Mouse (Mus musculus): ENCODE data around the gene Kif5a. TPM values are rescaled to one million over a fixed set of nuclear protein-coding genes. Genes with fewer than 3 reads are reported as not detected.

The Kif5a gene
- total RNA-seq, 2 experiments from 2014 or later: 978 to 1,176 TPM

DNA sequence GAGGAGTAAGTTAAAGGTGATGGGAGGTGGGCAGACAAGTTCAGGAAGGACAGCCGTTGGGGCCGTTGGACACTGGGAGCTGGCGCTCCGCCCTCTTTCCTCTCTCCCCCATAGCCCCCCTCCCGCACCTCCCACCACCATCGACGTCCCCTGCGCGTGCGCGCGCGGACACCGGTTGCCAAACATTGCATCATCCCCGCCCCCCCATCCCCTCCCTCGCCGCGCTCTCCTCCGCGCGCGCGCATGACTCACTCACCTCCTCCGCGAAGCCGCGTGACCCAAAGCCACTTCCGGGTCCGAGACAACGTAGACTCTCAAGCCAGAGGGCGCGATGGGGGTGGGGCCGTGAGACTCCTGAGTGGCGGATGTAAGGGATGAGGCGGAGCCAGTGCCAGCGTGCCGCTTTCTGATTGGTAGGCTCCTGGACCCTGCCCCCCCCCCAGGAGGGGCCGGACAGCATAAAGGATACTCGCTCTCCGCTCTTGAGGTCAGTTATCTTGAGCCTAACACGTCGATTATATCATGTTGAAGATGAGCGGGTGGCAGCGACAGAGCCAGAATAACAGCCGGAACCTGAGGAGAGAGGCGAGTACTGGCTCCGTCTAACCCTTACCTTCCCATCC is 27.3 kb upstream of the Kif5a start:
- peak; percentile 99 for DNase-seq (ENCODE audit: low spot score in 2 of 2)
- intact Hi-C loops (cut with DNase I): loop anchor here (1.0 kb wide), 1 partner anchor 21 kb away; the partner anchor contains the start of gene Mars

DNA sequence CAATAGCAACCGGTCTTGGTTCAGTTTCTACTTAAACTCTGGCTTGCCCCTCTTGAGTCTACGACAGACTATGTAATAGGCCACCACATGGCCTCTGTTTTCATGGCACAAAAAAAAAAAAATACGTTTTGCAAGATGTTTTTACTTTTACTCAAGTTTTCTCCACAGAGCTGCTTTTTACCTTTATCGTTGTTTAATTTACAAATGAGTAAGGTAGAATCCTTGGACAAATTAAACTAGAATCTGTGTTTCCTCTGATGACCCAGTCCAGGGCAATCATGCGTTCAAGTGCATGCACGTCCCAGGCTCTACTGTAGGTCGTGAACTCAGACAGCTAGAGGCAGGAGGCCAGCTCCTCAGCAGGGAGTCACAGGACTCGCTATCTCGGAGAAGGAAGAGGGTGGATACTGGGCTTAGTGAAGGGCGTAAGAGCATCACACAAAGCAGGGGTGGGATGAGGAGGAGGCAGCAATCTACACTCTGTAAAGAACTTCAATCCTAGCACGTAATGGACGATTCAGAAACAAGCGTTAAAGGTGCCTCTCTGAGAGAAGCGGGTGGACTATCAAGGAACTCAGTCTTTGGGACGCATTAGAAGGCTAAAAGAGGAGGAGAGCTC is 26.5 kb upstream of the Kif5a start:
- peak; percentile 48 to 49 for DNase-seq (ENCODE audit: low spot score in 2 of 2)
- intact Hi-C loops (cut with DNase I): loop anchor here (1.0 to 2.0 kb wide), 2 partner anchors 22 to 23 kb away; partner anchors contain the start of genes Dctn2 and Mars

DNA sequence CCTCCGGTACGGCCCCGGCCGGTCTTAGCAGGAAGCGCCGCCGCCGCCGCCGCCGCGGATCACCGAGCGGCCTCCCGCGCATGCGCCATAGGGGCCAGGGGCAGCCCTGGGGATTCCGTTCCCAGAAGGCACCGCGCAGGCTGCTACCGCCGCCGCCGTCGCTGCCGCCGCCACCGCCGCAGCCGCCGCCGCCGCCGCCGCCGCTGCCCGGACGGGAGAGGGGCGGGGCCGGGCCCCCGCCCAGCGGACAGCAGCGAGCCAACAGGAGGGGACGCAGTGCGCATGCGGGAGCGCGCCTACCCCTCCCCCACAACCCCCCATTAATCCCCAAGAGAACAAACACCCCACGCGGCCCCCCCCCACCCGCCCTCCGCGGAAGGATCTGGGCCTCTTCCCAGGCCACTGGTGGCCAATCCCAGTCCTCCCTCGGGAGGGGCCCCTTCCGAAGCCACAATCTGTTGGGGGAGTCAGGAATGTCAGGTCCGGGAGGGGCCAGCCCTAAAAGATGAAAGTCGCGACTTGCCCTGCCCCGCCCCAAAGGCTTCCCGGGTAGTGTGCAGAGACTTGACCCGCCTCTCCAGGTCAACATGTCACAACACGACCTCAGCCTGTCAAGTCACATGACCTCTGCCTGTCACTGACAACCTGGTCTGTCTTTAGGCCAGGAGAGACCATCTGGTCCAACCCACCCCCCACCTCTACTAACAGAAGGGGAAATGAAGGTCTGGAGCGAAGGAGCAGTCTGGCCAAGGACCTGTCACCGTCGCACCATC is 25.8 kb upstream of the Kif5a start, which contains the start of gene Mbd6:
Gene Mbd6 (minus strand): TSS at position 219 of the 773 bp plus-strand sequence.
- intact Hi-C loops (cut with DNase I): loop anchor here (2.0 kb wide), 1 partner anchor 22 kb away; the partner anchor contains the start of gene Dctn2
- DNase-seq (ENCODE audit: low spot score in 2 of 2): peak; percentile 88 to 90

DNA sequence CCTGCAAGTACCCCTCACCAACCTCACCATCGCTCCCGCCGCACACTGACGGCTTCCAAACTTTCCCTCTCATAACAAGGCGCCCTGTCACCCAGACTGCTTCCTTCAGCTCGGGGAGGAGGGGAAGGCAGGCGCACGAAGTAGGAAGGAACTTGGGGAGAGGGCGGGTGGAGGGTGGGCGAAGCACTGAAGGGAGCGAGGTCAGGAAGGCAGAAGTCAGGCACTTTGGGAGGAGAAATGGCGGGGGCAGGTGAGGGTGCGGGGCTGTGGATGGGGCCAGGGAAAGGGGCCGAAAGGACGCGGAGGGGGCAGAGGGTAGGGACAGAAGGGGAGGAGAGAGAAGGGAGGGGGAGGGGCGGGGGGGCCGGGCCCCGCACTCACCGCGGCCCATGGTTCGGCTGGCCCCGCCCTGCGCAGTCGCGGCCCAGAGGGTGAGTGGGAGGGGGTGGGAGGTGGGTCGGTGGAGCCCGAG is 25.2 kb upstream of the Kif5a start:
- intact Hi-C loops (cut with DNase I): loop anchor here (2.0 kb wide), 1 partner anchor 22 kb away; the partner anchor contains the start of gene Dctn2
- no peak for DNase-seq (ENCODE audit: low spot score in 2 of 2)

GRCm38 (mm10) chr10:127287936-127288293 is 24.8 kb upstream of the Kif5a start:
- intact Hi-C loops (cut with DNase I): loop anchor here (2.0 kb wide), 1 partner anchor 21 kb away; the partner anchor contains the start of gene Dctn2

DNA sequence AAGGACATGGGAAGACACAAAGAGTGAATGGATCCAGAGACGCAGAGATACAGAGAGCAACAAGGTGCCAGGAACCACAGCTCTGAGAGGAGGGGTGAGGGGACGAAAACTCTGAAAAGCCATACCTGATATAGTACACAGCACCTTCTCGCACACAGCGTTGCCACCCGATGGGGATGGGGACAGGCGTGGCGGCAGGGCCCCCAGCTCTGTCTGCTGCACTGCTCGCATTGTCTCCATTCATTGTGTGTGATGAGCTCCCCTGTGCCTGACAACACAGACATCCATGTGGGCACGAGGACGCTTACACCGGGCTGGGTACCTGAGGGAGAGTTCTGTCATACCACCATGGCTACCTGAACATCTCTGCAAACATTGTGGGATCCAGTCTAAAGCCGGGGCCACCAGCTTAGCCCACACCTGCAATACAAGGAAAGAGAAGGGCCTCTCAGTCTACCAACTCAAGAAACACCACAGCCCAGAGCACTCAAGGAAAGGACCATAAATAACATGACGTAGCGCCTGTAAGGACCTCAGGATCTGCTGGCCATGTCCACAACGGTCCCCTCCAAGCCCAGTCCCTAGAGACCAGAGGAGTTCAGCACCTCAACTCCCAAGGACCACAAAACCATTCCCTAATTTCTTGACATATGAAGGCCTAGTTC is 24.3 kb upstream of the Kif5a start:
- intact Hi-C loops (cut with DNase I): no loop called here

More at GRCm38 (mm10) chr10:127287936-127288293, 24.8 kb upstream of the Kif5a start:
- DNase-seq (ENCODE audit: low spot score in 2 of 2): no peak

DNA sequence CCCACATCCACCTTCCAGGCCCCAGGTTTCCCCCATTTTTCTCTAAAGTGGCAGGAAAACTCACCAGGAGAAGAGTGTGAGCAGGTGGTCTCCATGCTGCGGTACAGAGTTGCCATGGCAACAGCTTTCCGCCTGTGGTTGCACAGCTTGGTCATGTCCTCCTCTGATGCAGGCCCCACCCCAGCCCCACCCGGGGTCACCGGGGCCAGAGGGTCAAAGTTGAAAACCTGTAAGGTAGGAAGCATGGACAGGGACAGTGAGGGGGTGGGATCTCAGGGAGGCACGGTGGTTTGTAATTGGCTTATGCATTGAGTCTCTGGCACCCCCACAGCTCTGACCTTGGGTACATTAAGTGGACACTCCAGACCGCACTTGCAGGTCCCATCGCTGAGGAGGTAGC is 23.6 kb upstream of the Kif5a start:
- intact Hi-C loops (cut with DNase I): no loop called here
- DNase-seq (ENCODE audit: low spot score in 2 of 2): no peak

More for the DNA sequence above, 24.3 kb upstream of the Kif5a start:
- DNase-seq (ENCODE audit: low spot score in 2 of 2): no peak

DNA sequence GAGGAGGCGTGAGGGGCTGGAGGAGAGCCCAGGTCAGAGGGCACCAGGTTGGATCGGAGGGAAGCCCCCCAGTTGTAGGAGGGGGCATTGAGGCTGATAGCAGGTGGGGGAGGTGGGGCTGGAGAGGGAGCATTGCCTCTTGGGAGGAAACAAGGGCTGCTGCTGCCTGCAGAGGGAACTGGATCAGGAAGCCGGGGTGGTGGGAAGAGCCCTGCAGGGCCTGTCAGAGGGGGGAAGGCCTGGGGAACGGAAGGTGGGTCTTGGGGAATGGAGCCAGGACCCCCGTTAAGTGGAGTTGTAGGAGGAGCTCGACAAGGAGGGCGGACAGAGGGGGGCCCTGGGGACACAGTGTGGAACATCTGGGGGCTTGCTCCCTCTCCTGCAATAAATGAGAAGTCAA is 23.0 kb upstream of the Kif5a start:
- intact Hi-C loops (cut with DNase I): no loop called here
- DNase-seq (ENCODE audit: low spot score in 2 of 2): no peak

- DNase-seq (ENCODE audit: low spot score in 2 of 2): no peak
- intact Hi-C loops (cut with DNase I): no loop called here
Observed at GRCm38 (mm10) chr10:127285644-127286043, 22.5 kb upstream of the Kif5a start.

DNA sequence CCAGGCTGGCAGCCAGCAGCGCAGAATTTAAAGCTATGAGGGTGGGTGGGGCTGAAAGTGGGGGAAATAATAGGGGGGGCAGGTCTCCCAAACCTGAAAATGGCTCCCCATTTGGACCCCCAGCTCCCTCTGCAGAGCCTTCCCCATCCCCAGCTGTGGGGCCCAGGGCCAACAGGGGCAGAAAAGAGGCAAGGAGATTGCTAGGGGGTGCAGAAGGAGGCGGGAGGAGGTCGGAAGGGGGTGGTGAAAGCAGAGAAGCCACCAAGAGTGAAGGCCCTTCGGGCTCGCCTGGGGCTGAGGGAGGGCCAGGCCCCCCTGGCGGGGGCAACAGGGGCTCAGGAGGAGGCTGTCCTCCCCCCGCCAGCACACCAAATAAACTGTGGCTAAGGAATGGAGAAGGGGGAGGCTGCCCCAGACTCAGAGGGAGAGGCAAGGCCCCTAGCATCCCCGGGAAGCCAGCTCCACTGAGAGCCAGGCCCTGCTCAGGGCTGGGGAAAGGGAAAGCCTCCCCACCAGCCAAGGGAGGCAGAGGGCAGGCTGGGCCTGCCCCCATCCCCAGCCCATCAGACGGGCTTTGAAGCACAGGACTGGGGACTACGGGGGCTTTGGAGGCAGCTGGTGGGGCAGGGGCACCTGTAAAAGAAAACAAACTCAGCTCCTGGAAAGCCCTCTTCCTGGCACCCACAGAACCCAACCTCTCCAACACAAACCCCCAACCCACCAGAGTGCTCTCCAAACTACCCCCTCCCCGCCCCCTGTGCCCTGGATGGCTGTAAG is 21.8 kb upstream of the Kif5a start:
- intact Hi-C loops (cut with DNase I): no loop called here
- no peak for DNase-seq (ENCODE audit: low spot score in 2 of 2)

- no peak for DNase-seq (ENCODE audit: low spot score in 2 of 2)
- intact Hi-C loops (cut with DNase I): no loop called here
Observed at GRCm38 (mm10) chr10:127284105-127284622, 21.0 kb upstream of the Kif5a start.

- no peak for DNase-seq (ENCODE audit: low spot score in 2 of 2)
- intact Hi-C loops (cut with DNase I): no loop called here
Observed at GRCm38 (mm10) chr10:127282620-127283215, 19.6 kb upstream of the Kif5a start.

- intact Hi-C loops (cut with DNase I): no loop called here
- no peak for DNase-seq (ENCODE audit: low spot score in 2 of 2)
Observed at GRCm38 (mm10) chr10:127281316-127281715, 18.2 kb upstream of the Kif5a start.

DNA sequence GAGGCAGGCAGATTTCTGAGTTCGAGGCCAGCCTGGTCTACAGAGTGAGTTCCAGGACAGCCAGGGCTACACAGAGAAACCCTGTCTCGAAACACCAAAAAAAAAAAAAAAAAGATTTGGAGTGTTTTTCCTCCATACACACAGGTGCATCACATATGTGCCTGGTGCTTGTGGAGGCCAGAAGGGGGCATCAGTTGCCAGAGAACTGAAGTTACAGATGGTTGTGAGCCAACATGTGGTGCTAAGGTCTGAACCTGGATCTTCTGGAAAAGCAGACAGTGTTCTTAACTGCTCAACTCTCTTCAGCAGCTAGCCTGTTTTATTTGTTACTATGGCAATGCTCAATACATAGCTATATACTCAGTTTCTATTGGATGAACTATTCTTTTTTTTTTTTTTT is 16.6 kb upstream of the Kif5a start:
- intact Hi-C loops (cut with DNase I): no loop called here
- no peak for DNase-seq (ENCODE audit: low spot score in 2 of 2)

- no peak for DNase-seq (ENCODE audit: low spot score in 2 of 2)
- intact Hi-C loops (cut with DNase I): no loop called here
Observed at GRCm38 (mm10) chr10:127274261-127275022, 11.3 kb upstream of the Kif5a start.

- intact Hi-C loops (cut with DNase I): no loop called here
- DNase-seq (ENCODE audit: low spot score in 2 of 2): no peak
Observed at GRCm38 (mm10) chr10:127272371-127272770, 9.2 kb upstream of the Kif5a start.

GRCm38 (mm10) chr10:127269884-127270283 is 6.7 kb upstream of the Kif5a start:
- intact Hi-C loops (cut with DNase I): no loop called here
- no peak for DNase-seq (ENCODE audit: low spot score in 2 of 2)

- no peak for DNase-seq (ENCODE audit: low spot score in 2 of 2)
Observed at GRCm38 (mm10) chr10:127269036-127269435, 5.9 kb upstream of the Kif5a start.

More at GRCm38 (mm10) chr10:127269036-127269435, 5.9 kb upstream of the Kif5a start:
- intact Hi-C loops (cut with DNase I): no loop called here
